Mouse (Mus musculus) forebrain, embryonic 13.5 days (tissue): ENCODE results near the gene Dhx37. TPM values are rescaled to one million over a fixed set of nuclear protein-coding genes. Genes with fewer than 3 reads are reported as not detected.

Source experiments
- ATAC-seq: fragments of 200-750 bp; cut with Nextera tagmentation; 2 replicates; pipeline ENCODE4 v1.8.0; 2017
- H3K27ac ChIP-seq: fragments of 300-500 bp; sonication (generic); 2 replicates; pipeline ENCODE4 v1.5.1; 2015; ENCODE audit warnings: inconsistent platforms, mild to moderate bottlenecking, moderate library complexity
- H3K27me3 ChIP-seq: fragments of 300-500 bp; sonication (generic); 2 replicates; pipeline ENCODE4 v1.6.1; 2015; ENCODE audit warnings: mild to moderate bottlenecking, inconsistent platforms
- H3K36me3 ChIP-seq: fragments of 300-500 bp; sonication (generic); 2 replicates; pipeline ENCODE4 v1.6.1; 2015; ENCODE audit warnings: mild to moderate bottlenecking, inconsistent platforms; ENCODE audit not compliant: poor library complexity, severe bottlenecking
- H3K4me1 ChIP-seq: fragments of 300-500 bp; sonication (generic); 2 replicates; pipeline ENCODE4 v1.6.1; 2015; ENCODE audit warnings: inconsistent platforms
- H3K4me2 ChIP-seq: fragments of 300-500 bp; sonication (generic); 2 replicates; pipeline ENCODE4 v1.6.1; 2015; ENCODE audit warnings: inconsistent platforms, mild to moderate bottlenecking, moderate library complexity
- H3K4me3 ChIP-seq: fragments of 300-500 bp; sonication (generic); 2 replicates; pipeline ENCODE4 v1.5.1; 2015; ENCODE audit warnings: mild to moderate bottlenecking, inconsistent platforms
- H3K9ac ChIP-seq: fragments of 300-500 bp; sonication (generic); 2 replicates; pipeline ENCODE4 v1.6.1; 2015; ENCODE audit warnings: mild to moderate bottlenecking, inconsistent platforms
- H3K9me3 ChIP-seq: fragments of 300-500 bp; sonication (generic); replicated peaks from 2 replicates; pipeline ENCODE4 v1.6.1; 2016; ENCODE audit warnings: inconsistent platforms
- WGBS: fragments of 180-500 bp; shearing (Covaris S2); methylation state at CpG from one replicate; pipeline ENCODE4 v1.1.7; 2015; 5-methylcytosine and 5-hydroxymethylcytosine counted together
- polyA plus RNA-seq: library from polyadenylated mRNA; unstranded; fragments of >200 nt; fragmentation: Nextera tagmentation; extraction: Ambion mirVana; gene quantifications from 2 replicates; pipeline ENCODE4 v1.2.1, GENCODE M21; 2015

Gene Dhx37
- polyA plus RNA-seq, 1 experiment from 2014 or later, result 10.2 TPM

- Histone ChIP-seq H3K4me3 (peak overlapping the region; percentile 56), H3K27ac (peak overlapping the region; percentile 92), H3K4me1 (peaks cover 13% of the 10 kb centered on the region), H3K9ac (peak overlapping the region; percentile 72), H3K27me3 (no peaks in the 10 kb centered on the region), H3K36me3 (no peaks in the 10 kb centered on the region), H3K4me2 (peak overlapping the region; percentile 70), H3K9me3 (no peaks in the 10 kb centered on the region)
- peak; percentile 76 for ATAC-seq
- under 1% methylated on average over 31 of the region's 31 CpGs for whole genome bisulfite sequencing
Observed at GRCm38 (mm10) chr5:125405546-125406248, 28.2 kb downstream of the Dhx37 start.

GRCm38 (mm10) chr5:125404903-125405545, 28.9 kb downstream of the Dhx37 start:
- Histone ChIP-seq H3K4me2 (peak overlapping the region; percentile 70), H3K9ac (peak overlapping the region; percentile 59), H3K9me3 (no peaks in the 10 kb centered on the region), H3K36me3 (no peaks in the 10 kb centered on the region), H3K4me3 (peak overlapping the region; percentile 56), H3K27ac (peak overlapping the region; percentile 84), H3K4me1 (peaks cover 11% of the 10 kb centered on the region), H3K27me3 (no peaks in the 10 kb centered on the region)
- ATAC-seq, result peak; percentile 33
- under 1% methylated on average over 28 of the region's 28 CpGs for WGBS

DNA sequence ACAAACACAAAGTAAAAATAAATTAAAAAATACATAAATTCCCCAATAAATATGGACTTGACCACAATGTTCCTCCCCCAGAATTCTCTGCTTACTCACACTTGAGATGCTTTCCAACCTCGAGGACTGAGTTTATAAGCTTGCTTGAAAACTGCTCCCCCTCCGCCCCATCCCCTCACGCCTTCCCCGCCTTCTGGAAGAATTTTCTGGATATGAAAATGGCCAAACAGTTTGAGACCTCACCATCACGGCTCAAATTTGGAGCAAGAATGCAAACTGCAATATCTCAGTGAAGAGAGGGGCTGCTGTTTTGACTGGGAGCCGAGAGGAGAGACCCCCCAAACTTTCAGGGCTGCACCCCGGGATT, 29.4 kb downstream of the Dhx37 start:
- Histone ChIP-seq H3K4me3 (peak overlapping the region; percentile 56), H3K4me1 (peaks cover 9% of the 10 kb centered on the region), H3K9me3 (no peaks in the 10 kb centered on the region), H3K36me3 (no peaks in the 10 kb centered on the region), H3K27ac (peak overlapping the region; percentile 84), H3K9ac (peak overlapping the region; percentile 59), H3K4me2 (peak overlapping the region; percentile 70), H3K27me3 (no peaks in the 10 kb centered on the region)
- 2% methylated on average over 7 of the region's 7 CpGs for WGBS
- ATAC-seq, result no peak

DNA sequence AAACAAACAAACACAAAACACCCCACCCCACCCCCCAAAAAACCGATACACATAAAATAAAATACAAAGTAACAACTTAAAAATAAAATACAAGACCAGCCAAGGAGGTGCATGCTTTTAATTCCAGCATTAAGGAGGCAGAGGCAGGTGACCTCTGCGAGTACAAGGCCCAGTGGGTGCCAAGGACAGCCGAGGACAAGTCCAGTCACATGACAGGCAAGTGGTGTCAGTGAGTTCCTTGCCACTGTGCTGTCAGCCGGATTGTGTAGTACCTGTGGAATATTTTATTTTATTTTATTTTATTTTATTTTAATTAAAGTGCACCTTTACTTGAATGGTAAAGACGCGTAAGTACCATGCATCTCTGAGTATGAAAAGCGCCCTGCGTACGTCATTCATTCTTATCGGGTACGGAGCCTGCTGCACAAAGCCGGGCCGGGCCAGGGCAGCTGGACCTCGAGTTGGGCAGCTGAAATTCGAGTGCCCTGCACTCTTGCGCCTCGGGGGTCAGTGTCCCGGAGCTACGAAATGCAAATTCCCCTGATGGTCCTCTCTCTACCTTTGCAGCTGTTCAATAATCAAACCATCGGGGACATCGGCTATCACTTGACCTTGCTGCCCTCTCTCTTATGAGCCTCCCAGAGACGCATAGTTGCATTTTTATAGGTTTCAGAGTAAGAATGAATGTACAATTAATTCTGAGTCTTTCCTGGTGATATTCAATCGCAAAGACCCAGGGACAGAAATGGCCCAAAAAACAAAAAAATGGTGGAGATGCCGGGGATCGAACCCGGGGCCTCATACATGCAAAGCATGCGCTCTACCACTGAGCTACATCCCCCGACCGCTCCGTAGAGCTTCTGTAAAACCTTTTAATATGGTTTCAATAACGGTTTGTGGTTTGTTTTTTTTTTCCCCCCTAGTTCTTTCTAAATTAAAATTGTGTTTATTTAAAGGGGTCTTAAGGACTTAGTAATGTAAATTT, 30.1 kb downstream of the Dhx37 start:
- Histone ChIP-seq H3K36me3 (no peaks in the 10 kb centered on the region), H3K9me3 (no peaks in the 10 kb centered on the region), H3K4me3 (peak overlapping the region; percentile 42), H3K27me3 (no peaks in the 10 kb centered on the region), H3K27ac (no peak overlapping the region), H3K4me2 (peak overlapping the region; percentile 59), H3K9ac (peak overlapping the region; percentile 50; the same call in 1 of the 2 replicates), H3K4me1 (peaks cover 9% of the 10 kb centered on the region)
- ATAC-seq, result peak; percentile 42; the same call in 1 of the 2 replicates
- 7% methylated on average over 31 of the region's 31 CpGs for WGBS

- H3K4me3 ChIP-seq, result no peak overlapping the region
- no peak overlapping the region for H3K27ac ChIP-seq
- peaks cover 9% of the 10 kb centered on the region for H3K4me1 ChIP-seq
- no peaks in the 10 kb centered on the region for H3K36me3 ChIP-seq
- H3K9me3 ChIP-seq, result no peaks in the 10 kb centered on the region
- H3K4me2 ChIP-seq, result no peak overlapping the region
- no peak for ATAC-seq
- no peaks in the 10 kb centered on the region for H3K27me3 ChIP-seq
- WGBS, result 63% methylated on average over 6 of the region's 6 CpGs
- H3K9ac ChIP-seq, result no peak overlapping the region
Observed at GRCm38 (mm10) chr5:125402991-125403390, 30.9 kb downstream of the Dhx37 start.

- Histone ChIP-seq H3K36me3 (no peaks in the 10 kb centered on the region), H3K4me3 (no peak overlapping the region), H3K9ac (no peak overlapping the region), H3K4me1 (peaks cover 8% of the 10 kb centered on the region), H3K27me3 (no peaks in the 10 kb centered on the region), H3K27ac (no peak overlapping the region), H3K4me2 (no peak overlapping the region), H3K9me3 (no peaks in the 10 kb centered on the region)
- WGBS, result 55% methylated on average over 10 of the region's 10 CpGs
- no peak for ATAC-seq
Observed at GRCm38 (mm10) chr5:125402476-125402875, 31.4 kb downstream of the Dhx37 start.

DNA sequence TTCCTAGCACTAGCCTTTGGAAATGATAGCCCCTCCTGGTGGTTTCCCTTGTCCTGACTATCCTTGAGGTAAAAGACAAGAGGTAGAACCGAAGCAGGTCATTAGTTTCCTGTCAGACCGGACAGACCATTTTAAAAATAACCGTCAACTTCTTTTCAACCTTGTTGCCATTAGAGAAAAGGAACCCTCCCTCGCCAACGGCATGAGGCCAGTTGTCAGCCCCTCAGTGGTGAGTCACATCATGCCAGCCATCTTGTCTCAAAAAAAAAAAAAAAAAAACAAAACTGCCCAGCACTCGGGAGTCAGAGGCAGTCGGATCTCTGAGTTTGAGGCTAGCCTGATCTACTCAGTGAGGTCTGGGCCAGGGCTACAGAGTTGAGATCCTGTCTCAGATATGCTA, 33.0 kb downstream of the Dhx37 start:
- H3K9ac ChIP-seq, result no peak overlapping the region
- H3K36me3 ChIP-seq, result no peaks in the 10 kb centered on the region
- no peaks in the 10 kb centered on the region for H3K9me3 ChIP-seq
- no peak for ATAC-seq
- H3K4me3 ChIP-seq, result no peak overlapping the region
- H3K27ac ChIP-seq, result no peak overlapping the region
- no peaks in the 10 kb centered on the region for H3K4me1 ChIP-seq
- WGBS, result 65% methylated on average over 7 of the region's 7 CpGs
- no peaks in the 10 kb centered on the region for H3K27me3 ChIP-seq
- H3K4me2 ChIP-seq, result no peak overlapping the region

DNA sequence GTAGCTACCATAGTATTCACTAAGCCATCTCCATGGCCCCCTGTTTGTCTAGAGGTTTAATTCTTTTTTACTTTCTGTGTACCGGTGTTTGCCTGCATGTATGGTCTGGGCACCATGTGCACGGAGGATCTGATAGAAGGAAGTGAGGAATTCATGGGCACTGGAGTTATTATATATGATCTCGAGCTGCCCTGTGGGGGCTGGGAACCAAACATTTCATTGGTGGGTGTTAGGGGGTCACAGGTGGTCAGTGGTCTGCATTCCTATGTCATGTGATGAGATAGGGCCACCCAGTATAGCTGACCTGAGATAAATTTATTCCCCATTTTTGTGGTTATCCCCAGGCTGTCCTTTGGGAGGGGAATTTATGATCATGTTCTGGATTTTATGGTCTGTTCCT, 38.9 kb downstream of the Dhx37 start:
- Histone ChIP-seq H3K4me3 (peak overlapping the region; percentile 34), H3K9ac (no peak overlapping the region; the same call in 1 of the 2 replicates), H3K4me1 (peaks cover 33% of the 10 kb centered on the region), H3K27ac (peak overlapping the region; percentile 100), H3K36me3 (no peaks in the 10 kb centered on the region), H3K27me3 (no peaks in the 10 kb centered on the region), H3K9me3 (no peaks in the 10 kb centered on the region), H3K4me2 (peak overlapping the region; percentile 67)
- WGBS, result 44% methylated on average over 3 of the region's 3 CpGs
- no peak for ATAC-seq

DNA sequence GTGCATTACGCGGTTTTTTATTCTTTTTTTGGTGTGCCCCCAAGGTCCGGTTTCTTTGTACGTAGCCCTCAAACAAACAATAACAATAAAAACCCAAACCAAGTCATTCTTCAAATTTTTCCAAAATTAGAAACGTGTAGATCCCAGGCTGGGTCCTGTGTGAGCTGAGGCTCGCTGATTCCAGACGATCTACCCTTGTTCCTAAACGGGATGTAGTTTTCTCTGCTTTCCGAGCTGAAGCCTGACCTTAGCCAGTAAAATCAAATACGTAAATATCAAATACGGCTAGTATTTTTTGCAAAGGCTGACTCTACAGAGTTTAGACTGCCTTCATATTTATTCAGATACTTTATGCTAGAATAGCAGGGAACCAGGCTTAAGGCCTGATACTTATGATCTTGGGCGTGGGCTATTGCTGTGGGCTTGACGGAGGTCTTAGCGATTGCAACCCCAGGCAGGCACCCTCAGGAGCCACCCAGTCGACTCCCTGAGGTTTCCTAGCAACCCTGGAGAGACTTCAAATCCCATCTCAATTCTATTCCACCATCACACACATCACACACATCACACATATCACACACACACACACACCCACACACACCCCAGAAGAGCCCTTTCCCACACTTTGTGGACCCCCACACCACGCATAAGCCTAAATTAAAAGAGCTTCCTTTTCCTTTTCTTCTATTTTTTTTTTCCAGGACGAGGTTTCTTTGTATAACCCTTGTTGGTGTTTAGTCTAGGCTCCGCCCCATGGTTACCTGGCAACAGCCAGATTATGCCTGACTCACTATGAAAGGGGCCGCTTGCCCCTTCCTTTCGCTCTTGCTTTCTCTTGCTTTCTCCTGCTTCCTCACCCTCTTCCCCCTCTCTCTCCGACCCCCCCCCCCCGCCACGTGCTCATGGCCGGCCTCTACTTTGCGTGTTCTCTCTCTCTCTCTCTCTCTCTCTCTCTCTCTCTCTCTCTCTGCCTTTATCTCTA, 40.0 kb downstream of the Dhx37 start:
- H3K27ac ChIP-seq, result peak overlapping the region; percentile 100
- peak overlapping the region; percentile 67 for H3K4me2 ChIP-seq
- peak; percentile 78 for ATAC-seq
- no peaks in the 10 kb centered on the region for H3K9me3 ChIP-seq
- peak overlapping the region; percentile 34 for H3K4me3 ChIP-seq
- H3K27me3 ChIP-seq, result no peaks in the 10 kb centered on the region
- H3K36me3 ChIP-seq, result no peaks in the 10 kb centered on the region
- peak overlapping the region; percentile 66 for H3K9ac ChIP-seq
- WGBS, result 5% methylated on average over 20 of the region's 25 CpGs
- H3K4me1 ChIP-seq, result peaks cover 34% of the 10 kb centered on the region

DNA sequence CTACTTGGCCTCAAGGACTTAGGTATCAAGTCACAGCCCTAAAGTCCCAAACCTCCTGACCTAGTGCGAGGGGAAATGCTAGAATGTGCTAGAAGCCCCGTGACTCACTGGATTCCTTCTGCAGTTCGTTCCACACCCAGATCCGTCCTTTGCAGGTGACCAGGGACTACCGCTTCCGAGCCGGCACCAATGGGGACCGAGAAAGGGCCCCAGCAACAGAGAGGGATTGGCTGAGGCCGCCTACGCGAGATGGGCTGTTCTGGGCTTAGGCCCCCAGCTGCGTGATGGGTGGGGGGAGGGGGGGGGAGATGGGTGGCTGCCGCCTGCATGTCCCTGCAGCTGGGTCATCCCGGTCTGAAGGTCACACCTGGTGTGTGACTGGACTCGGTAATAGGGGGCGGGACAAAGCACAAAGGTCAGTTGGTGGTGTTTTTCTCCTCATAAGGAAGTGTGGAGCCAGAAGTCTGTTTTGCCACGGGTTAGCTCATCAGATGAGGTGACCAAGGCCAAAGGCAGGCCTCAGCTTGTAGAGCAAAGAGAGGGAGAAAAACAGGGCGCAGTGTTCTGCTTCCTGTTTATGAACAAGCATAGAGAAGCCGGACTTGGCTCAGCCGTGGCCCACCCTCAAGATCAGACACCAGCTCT, 40.8 kb downstream of the Dhx37 start:
- H3K4me3 ChIP-seq, result peak overlapping the region; percentile 34
- no peaks in the 10 kb centered on the region for H3K9me3 ChIP-seq
- peak overlapping the region; percentile 100 for H3K27ac ChIP-seq
- ATAC-seq, result peak; percentile 92
- peaks cover 40% of the 10 kb centered on the region for H3K4me1 ChIP-seq
- peak overlapping the region; percentile 67 for H3K4me2 ChIP-seq
- H3K9ac ChIP-seq, result peak overlapping the region; percentile 66
- 0 out of 2 replicates have a peak, but pooled peaks cover 4% of the 10 kb centered on the region for H3K36me3 ChIP-seq
- WGBS, result under 1% methylated on average over 20 of the region's 20 CpGs
- no peaks in the 10 kb centered on the region for H3K27me3 ChIP-seq
